Mouse (Mus musculus) heart, adult 2 months (tissue): ENCODE results near the gene Tcl1b5.

ENCODE experiments used
- CTCF ChIP-seq: fragments of 200-600 bp; IDR thresholded peaks from 2 replicates; pipeline ENCODE4 v1.8.1; 2022; ENCODE audit warnings: antibody characterized with exemption, mild to moderate bottlenecking, moderate library complexity
- EP300 ChIP-seq: fragments of 200-500 bp; IDR thresholded peaks from 2 replicates; pipeline ENCODE4 v1.6.1; 2011; ENCODE audit warnings: low read depth, low read length, control low read depth; ENCODE audit not compliant: insufficient read depth

GRCm38 (mm10) chr12:105158842-105159241 is 17.3 kb upstream of the Tcl1b5 start:
- no peak for TF ChIP-seq CTCF
- TF ChIP-seq EP300 = no peak
